Mouse (Mus musculus) left cerebral cortex, adult 2 months (tissue): ENCODE data around the gene Usp38. TPM values are rescaled to one million over a fixed set of nuclear protein-coding genes. Genes with fewer than 3 reads are reported as not detected.

ENCODE experiments used
- DNase-seq, 2 experiments: peaks; one replicate each; pipeline ENCODE4 v3.0.0; 2021 to 2022; ENCODE audit warnings: low spot score in 2 of 2, mixed read lengths in 1 of 2; ENCODE audit errors: extremely low spot score in 1 of 2
- H3K27ac ChIP-seq: fragments of 200-600 bp; 2 replicates; pipeline ENCODE4 v1.8.1; 2022
- H3K4me3 ChIP-seq: fragments of 200-600 bp; 2 replicates; pipeline ENCODE4 v1.8.1; 2022
- CTCF ChIP-seq: fragments of 200-600 bp; IDR thresholded peaks from 2 replicates; pipeline ENCODE4 v1.8.1; 2022; ENCODE audit warnings: antibody characterized with exemption, mild to moderate bottlenecking, moderate library complexity
- intact Hi-C: fragments of 180-260 bp; cut with DNase I; formaldehyde crosslinking; loops from one replicate; pipeline ENCODE4 v1.15.1; 2025
- total RNA-seq, 2 experiments: library from RNA; stranded (reverse); gene quantifications; 2 replicates each; pipeline ENCODE4 v1.2.3; 2021

Gene Usp38
- total RNA-seq, 2 experiments from 2014 or later, result 23.0 to 24.3 TPM

DNA sequence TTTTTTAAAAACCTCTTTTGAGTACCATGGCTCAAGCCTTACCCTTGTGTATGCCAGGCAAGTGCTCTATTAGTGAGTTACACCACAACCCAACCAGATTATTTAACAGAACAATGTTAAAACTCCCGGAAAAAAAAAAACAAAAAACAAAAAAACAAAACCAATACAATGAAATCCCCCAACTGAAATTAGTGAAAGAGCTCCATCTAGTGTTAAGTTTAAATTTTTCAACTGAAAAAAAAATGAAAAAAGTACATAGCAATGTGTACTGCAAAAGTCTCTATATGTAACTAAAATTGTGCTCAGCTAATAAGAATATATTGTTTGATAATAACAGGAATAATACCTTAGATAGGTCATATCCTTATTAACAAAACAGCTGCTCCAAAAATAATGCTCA lies 18.1 kb downstream of the Usp38 start:
- intact Hi-C loops, result loop anchor here (2.0 to 5.0 kb wide), 2 partner anchors 224 to 244 kb away; no protein-coding TSS in a partner anchor
- DNase-seq, result no peak
- peak; percentile 76 for TF ChIP-seq CTCF
- Histone ChIP-seq H3K27ac (no peak overlapping the region), H3K4me3 (no peak overlapping the region)

DNA sequence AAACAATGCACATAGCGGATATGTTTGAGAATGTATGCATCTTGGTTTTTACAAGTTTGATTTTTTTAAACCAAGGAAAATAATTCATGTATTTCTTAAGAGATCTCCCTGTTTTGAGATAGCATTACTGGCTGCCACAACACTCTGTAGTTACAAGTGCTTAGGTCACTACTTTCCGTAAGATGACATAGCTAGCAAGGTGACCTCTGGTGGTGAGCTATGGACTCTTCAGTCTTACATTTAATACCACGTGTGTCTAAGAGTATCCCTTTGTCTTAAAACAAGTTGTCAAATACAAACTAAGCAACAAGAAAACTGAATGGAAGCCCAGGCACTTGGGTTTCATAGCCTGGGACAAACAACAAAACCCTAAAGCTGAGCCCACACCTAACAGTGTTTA lies 22.8 kb downstream of the Usp38 start:
- Histone ChIP-seq H3K4me3 (no peak overlapping the region), H3K27ac (no peak overlapping the region)
- DNase-seq, result no peak
- intact Hi-C loops, result loop anchor here (5.0 kb wide), 2 partner anchors 110 to 500 kb away; partner anchors contain the start of genes Gab1 and Gypa
- TF ChIP-seq CTCF, result peak; percentile 53

DNA sequence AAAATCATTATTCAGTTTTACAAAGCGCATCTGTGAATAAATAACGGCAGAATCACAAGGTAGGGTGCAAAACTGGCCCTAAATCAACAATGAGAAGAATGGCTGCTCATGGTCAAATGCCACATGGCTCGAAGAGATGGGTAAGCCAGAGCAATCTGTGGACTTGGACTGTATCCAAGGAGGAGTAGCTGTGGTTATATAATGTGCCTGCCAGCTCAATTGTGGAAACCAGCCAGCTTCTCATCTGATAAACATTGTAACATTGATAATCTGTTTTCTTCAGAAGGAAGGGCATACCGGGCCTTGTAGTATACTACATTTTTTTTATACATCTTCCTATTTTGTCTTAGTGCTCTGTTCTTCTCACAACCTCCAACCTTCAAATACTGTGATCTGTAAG lies 31.9 kb downstream of the Usp38 start:
- DNase-seq, result no peak
- intact Hi-C loops, result no loop called here
- Histone ChIP-seq H3K27ac (no peak overlapping the region), H3K4me3 (no peak overlapping the region)
- TF ChIP-seq CTCF, result no peak

DNA sequence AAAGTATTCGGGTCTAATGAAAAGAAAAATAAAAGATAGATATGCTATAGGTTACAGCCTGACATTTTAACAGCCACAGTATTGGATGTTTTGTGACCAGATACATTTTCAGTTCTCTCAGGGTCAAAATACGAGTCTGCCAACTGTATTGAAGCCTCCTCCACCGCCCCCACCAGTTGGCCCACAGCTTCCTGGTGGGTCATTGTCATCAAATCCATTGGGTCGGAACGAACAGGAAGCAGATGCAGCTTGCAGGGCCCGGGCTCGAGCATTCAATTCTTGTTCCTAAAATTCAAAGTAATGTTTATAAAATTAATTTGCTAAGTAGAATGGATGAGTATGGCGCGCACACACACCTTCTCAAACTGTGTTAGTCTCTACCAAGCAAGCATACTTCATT lies 33.0 kb downstream of the Usp38 start:
- Histone ChIP-seq H3K27ac (no peak overlapping the region), H3K4me3 (no peak overlapping the region)
- no peak for DNase-seq
- no peak for TF ChIP-seq CTCF
- intact Hi-C loops, result no loop called here

DNA sequence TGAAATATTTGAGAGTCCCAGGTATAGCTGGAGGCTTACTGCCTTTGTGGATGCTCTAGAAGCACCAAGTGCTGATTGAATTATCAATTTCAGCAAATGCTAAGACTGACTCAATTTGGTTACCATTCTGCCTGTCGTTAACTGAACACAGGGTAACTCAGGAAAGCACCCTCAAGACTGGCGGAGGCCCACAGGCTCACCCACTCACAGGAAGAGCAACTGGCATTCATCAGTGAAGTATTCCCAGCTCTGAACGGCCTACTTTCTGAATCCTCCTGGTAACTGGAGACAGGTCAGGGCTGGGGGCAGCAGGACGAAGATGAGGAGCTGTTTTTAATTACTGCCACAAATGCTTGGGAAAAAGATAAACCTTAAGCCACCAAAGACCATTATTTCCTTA lies 34.7 kb downstream of the Usp38 start:
- H3K27ac ChIP-seq, result no peak overlapping the region
- no peak overlapping the region for H3K4me3 ChIP-seq
- no peak for DNase-seq
- intact Hi-C loops, result no loop called here
- TF ChIP-seq CTCF, result no peak

DNA sequence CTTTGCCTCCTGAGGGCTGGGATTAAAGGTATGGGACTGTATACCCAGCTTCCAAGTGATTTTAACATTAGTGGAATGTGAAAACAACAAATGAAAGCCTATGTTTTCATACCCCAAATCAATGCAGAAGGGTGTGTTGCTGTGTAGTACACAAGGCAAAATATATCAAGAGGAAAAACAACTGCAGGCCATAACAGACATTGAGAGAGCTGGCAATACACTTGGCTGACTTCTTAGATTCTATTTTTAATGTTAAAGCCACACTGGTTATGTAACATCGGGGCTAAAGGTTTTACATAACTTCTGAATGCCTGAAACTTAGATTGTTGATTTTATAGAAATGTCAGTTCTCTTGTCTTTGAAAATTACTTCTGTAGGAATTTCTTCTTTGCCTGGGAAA lies 37.5 kb downstream of the Usp38 start:
- intact Hi-C loops, result no loop called here
- H3K27ac ChIP-seq, result no peak overlapping the region
- DNase-seq, result no peak
- H3K4me3 ChIP-seq, result no peak overlapping the region
- TF ChIP-seq CTCF, result no peak

DNA sequence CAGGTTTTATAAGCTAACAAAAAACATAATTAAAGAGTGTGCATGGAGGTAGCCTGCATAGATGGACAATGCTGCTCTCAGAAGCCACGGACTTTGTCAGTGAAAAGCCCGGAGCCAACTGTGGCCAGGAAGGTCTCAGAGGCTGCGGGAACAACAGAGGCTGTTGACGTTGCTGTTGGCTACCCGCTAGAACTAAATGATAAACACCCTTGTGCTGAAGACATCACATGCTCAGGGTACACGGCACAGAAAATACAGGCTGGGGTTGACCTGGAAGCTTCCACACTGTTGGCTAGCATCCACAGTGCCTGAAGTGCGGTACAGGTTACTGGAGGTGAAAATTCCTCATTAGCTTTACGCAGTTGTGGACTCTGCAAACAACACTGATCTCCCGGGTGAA lies 43.6 kb downstream of the Usp38 start:
- intact Hi-C loops, result no loop called here
- TF ChIP-seq CTCF, result no peak
- DNase-seq, result no peak
- Histone ChIP-seq H3K4me3 (no peak overlapping the region), H3K27ac (no peak overlapping the region)

DNA sequence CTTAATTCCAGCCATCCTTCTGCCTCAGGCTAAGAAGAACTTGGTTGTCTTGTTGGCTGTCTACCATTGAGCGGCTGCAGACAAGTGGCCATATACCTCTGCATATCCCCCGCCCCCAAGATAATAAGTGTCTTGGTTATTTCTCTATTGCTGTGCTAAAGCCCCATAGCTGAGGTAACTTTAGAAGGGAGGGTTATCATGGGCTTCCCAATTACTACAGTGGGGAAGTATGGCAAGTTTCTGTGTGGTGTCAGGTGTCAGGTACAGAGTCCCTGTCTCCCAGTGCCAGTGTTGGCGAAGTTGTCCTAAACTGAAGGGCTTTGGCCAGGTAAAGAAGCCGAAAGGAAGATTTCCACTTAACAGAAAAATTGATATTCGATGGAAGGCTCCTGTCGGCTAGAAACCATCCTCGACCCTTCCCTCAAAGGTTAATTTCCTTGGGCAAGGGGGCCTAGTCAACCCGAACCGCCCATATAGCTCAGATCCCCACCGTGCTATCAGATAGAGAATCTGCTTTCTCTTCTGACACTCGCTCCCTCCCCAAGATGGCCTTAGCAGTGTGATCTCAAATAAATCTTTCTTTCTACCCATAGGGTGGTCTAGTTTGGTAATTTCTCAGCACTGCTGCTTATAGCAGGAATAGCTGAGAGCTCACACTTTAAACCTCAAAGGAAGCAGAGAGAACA lies 44.6 kb downstream of the Usp38 start:
- no peak for DNase-seq
- no peak for TF ChIP-seq CTCF
- no peak overlapping the region for H3K27ac ChIP-seq
- intact Hi-C loops, result no loop called here
- no peak overlapping the region for H3K4me3 ChIP-seq

DNA sequence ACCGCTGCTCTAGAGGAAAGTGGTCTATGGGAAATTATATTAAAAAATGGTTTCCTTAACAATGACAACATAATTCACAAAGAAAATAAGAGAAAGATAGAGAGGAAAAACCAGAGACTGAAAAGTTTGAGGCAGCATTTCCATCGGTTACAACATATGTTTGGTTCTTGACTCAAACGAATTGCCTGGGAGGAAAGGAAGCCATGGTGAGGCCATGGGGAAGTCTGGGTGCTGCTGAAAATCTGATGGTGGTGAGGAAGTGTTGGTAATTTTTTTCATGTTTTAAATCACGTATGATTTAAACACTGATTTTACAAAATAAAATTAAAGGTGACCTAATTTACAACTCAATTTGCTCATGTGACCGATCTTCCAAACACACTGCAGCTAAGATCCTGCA lies 45.3 kb downstream of the Usp38 start:
- DNase-seq, result no peak
- TF ChIP-seq CTCF, result no peak
- Histone ChIP-seq H3K4me3 (no peak overlapping the region), H3K27ac (no peak overlapping the region)
- intact Hi-C loops, result no loop called here

DNA sequence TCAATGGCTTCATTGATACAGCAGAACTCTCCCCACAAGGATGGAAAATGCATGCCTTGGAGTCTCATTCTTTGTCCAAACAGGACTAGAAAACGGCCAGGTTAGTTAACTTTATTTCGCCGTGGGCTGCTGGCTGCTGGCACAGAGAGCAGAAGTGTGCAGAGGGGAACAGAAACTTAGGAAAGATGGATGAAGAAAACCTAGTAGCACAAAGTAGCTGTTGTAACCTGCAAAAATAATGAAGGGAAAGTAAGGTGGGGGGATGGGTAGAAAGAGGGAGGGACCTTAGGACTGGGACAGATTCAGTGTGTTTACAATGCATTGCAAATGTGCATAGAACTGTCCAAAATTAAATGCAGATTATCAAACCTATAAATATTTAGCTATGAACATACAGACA lies 51.6 kb downstream of the Usp38 start:
- no peak overlapping the region for H3K27ac ChIP-seq
- no peak for DNase-seq
- TF ChIP-seq CTCF, result no peak
- no peak overlapping the region for H3K4me3 ChIP-seq
- intact Hi-C loops, result no loop called here

DNA sequence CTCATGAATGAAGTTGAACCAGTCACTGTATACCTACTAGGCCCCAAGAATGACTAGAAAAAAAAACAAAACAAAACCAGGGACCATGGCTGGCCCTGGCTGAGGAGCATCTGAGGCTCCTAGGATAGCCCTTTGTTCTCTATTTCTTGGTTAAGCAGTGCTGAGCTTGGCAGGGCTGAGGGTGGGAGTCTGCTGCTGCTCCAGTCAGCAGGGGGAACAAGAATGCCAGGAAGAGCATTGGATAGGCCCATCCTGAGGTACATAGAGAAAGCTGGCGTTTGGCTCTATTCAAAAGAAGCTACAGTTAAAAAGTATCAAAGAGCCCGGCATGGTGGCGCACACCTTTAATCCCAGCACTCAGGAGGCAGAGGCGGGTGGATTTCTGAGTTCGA lies 52.1 kb downstream of the Usp38 start:
- intact Hi-C loops, result no loop called here
- H3K4me3 ChIP-seq, result no peak overlapping the region
- no peak for TF ChIP-seq CTCF
- DNase-seq, result no peak
- no peak overlapping the region for H3K27ac ChIP-seq

DNA sequence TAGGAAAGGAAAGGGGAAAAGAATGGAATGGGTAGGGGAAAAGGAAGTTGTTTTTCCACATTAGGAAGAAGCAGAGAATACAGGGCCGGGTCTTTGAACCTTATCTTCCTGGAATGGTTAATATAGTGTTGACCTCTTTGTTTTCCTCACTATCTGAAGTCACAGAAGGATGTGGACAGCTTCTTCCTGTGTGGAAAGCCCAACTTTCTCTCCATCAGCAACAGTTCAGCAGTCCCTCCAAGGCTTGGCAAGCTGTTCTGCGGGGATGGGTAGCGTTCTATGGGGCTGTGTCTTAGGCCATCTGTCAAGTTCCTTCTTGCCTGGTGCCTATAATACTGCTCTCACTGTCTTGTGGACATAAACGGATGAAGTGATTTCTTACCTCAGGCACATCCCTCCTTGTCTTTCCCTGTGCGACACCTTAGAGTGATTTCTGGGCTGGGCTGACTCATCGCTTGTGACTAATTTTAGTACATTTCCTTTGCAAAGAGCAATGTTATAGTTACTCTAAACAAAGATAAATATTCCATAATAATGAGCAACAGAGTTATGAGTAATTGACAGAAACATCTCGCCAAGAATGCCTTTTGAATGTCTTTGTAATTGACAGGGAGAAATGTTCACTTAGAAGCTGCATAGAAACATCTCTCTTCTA lies 52.7 kb downstream of the Usp38 start:
- H3K4me3 ChIP-seq, result no peak overlapping the region
- H3K27ac ChIP-seq, result no peak overlapping the region
- TF ChIP-seq CTCF, result no peak
- intact Hi-C loops, result no loop called here
- DNase-seq, result peak in 1 of 2 experiments; percentile 12

DNA sequence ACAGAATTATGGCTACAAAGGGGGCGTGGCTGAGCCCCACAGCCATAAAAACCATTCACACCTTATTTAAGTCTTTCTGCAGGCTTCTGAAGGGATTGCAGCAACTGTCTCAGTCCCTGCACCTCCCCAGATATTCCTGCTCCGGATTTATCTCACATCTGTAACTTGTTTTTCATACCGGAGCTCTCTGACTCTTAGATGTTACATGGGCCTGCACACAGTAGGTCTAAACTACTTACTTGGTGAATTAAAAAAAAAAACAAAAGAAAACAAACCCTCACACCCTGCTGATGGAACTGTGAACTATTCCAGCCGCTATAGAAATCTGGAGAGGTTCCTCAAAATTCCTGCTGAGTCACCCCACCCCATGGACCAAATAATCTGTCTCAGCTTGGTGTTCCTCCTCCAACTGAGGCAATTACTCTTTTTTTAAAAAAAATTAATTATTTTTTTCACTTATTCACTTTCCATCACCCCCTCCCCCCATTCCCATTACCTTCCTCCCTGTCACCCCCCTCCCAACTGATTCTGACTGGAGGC lies 53.6 kb downstream of the Usp38 start:
- intact Hi-C loops, result no loop called here
- TF ChIP-seq CTCF, result no peak
- no peak overlapping the region for H3K27ac ChIP-seq
- H3K4me3 ChIP-seq, result no peak overlapping the region
- DNase-seq, result no peak
